Mouse (Mus musculus) neural tube, embryonic 14.5 days (tissue): ENCODE data around the gene Nat8f2. TPM values are rescaled to one million over a fixed set of nuclear protein-coding genes. Genes with fewer than 3 reads are reported as not detected.
A peak's percentile ranks its signal among the peaks of the same experiment; 100 is the strongest.
"Not testable (repeated sequence)": the region's sequence is repeated elsewhere in the genome, so short reads cannot be mapped to it uniquely, and the experiment has no call there.

Experiments
- ATAC-seq: fragments of 200-750 bp; cut with Nextera tagmentation; 2 replicates; pipeline ENCODE4 v1.8.0; 2017; ENCODE audit warnings: low read depth, mild to moderate bottlenecking, moderate TSS enrichment, moderate library complexity
- H3K27ac ChIP-seq: fragments of 300-500 bp; sonication (generic); 2 replicates; pipeline ENCODE4 v1.5.1; 2014; ENCODE audit warnings: low read depth, mild to moderate bottlenecking, control low read depth, low read length, moderate library complexity, mixed read lengths
- H3K27me3 ChIP-seq: fragments of 300-500 bp; sonication (generic); 2 replicates; pipeline ENCODE4 v1.6.1; 2014; ENCODE audit warnings: low read length; ENCODE audit not compliant: control insufficient read depth, insufficient read depth
- H3K36me3 ChIP-seq: fragments of 300-500 bp; sonication (generic); 2 replicates; pipeline ENCODE4 v1.6.1; 2014; ENCODE audit warnings: low read length, mixed read lengths; ENCODE audit not compliant: control insufficient read depth, insufficient read depth
- H3K4me1 ChIP-seq: fragments of 300-500 bp; sonication (generic); 2 replicates; pipeline ENCODE4 v1.6.1; 2014; ENCODE audit warnings: low read length; ENCODE audit not compliant: control insufficient read depth, insufficient read depth
- H3K4me2 ChIP-seq: fragments of 300-500 bp; sonication (generic); 2 replicates; pipeline ENCODE4 v1.6.1; 2014; ENCODE audit warnings: mild to moderate bottlenecking, low read depth, low read length, control low read depth
- H3K4me3 ChIP-seq: fragments of 300-500 bp; sonication (generic); 2 replicates; pipeline ENCODE4 v1.5.1; 2014; ENCODE audit warnings: low read depth, low read length, control low read depth, mixed read lengths
- H3K9ac ChIP-seq: fragments of 300-500 bp; sonication (generic); replicated peaks from 2 replicates; pipeline ENCODE4 v1.6.1; 2014; ENCODE audit warnings: low read depth, mild to moderate bottlenecking, control low read depth, low read length, mixed read lengths
- H3K9me3 ChIP-seq: fragments of 300-500 bp; sonication (generic); 2 replicates; pipeline ENCODE4 v1.6.1; 2016; ENCODE audit warnings: low read length; ENCODE audit not compliant: control insufficient read depth
- WGBS: fragments of 180-500 bp; shearing (Covaris S2); extraction: QIAGEN DNeasy Blood & Tissue Kit; methylation state at CpG from one replicate; pipeline ENCODE4 v1.1.7; 2014; 5-methylcytosine and 5-hydroxymethylcytosine counted together
- polyA plus RNA-seq: library from polyadenylated mRNA; unstranded; fragments of >200 nt; fragmentation: Nextera tagmentation; extraction: Ambion mirVana; gene quantifications from 2 replicates; pipeline ENCODE4 v1.2.1, GENCODE M21; 2014

Gene Nat8f2
- polyA plus RNA-seq, 1 experiment from 2014 or later, result not detected

- not testable (repeated sequence) for H3K9ac ChIP-seq, H3K4me2 ChIP-seq, H3K27ac ChIP-seq, H3K4me1 ChIP-seq, H3K4me3 ChIP-seq, H3K27me3 ChIP-seq, H3K9me3 ChIP-seq, ATAC-seq, H3K36me3 ChIP-seq
- WGBS, result 81% methylated on average over 1 of the region's 1 CpGs
Observed at GRCm38 (mm10) chr6:85866995-85867394, 2.0 kb downstream of the Nat8f2 start.

DNA sequence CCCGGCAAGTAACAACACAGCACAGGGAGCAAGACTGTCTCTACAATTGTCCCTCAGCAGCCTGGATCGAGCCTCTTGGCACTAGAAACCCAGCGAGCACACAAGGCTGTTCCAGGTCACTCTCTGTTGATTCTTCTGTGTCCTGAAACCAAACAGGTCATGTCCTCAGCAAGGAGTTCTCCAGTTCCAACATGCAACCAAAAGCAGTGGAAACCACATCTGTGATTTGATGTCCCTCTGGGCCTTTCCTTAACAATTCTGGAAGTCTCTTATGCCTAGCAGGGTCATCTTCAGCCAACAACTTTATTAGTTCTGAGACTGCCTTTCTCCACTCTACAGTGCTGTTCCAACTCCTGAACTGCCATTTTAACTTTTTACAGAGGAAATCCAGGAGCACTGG, 2.8 kb downstream of the Nat8f2 start:
- H3K9ac ChIP-seq, H3K36me3 ChIP-seq, H3K4me3 ChIP-seq, H3K27ac ChIP-seq, H3K4me2 ChIP-seq, H3K9me3 ChIP-seq, H3K4me1 ChIP-seq, H3K27me3 ChIP-seq, ATAC-seq: not testable (repeated sequence)
- 87% methylated on average over 3 of the region's 3 CpGs for WGBS

- not testable (repeated sequence) for H3K9ac ChIP-seq, H3K36me3 ChIP-seq, H3K4me1 ChIP-seq, H3K27ac ChIP-seq, H3K4me2 ChIP-seq, ATAC-seq, H3K27me3 ChIP-seq, H3K4me3 ChIP-seq, H3K9me3 ChIP-seq
- WGBS, result 58% methylated on average over 6 of the region's 7 CpGs
Observed at GRCm38 (mm10) chr6:85864900-85865639, 3.9 kb downstream of the Nat8f2 start.

DNA sequence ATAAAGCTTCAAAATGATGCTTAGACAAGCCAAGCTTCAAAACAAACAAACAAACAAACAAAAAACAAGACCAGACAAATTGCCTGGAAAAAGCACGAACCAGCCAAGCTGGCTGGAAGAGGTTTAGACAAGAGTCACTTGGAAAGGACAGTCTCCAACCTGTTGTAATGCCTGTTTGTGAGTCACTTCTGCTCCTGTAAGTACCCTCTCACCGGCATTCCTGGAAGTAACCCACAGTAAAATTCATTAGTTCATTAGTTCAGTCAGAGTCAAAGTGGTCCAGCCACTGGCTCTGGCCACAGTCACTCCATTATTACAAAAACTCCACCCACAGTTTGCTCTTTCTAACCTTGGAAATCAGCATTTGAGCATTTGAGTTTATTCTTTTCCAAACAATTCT, 5.1 kb downstream of the Nat8f2 start:
- H3K4me1 ChIP-seq, result no peaks in the 10 kb centered on the region
- H3K4me3 ChIP-seq, result no peak overlapping the region
- H3K36me3 ChIP-seq, result no peaks in the 10 kb centered on the region
- no peak for ATAC-seq
- H3K4me2 ChIP-seq, result no peak overlapping the region
- no peak overlapping the region for H3K27ac ChIP-seq
- WGBS, result 98% methylated on average over 2 of the region's 2 CpGs
- no peaks in the 10 kb centered on the region for H3K9me3 ChIP-seq
- no peaks in the 10 kb centered on the region for H3K27me3 ChIP-seq
- H3K9ac ChIP-seq, result no peak overlapping the region

GRCm38 (mm10) chr6:85863136-85863535, 5.8 kb downstream of the Nat8f2 start:
- no peak overlapping the region for H3K9ac ChIP-seq
- WGBS, result 90% methylated on average over 2 of the region's 2 CpGs
- no peaks in the 10 kb centered on the region for H3K36me3 ChIP-seq
- H3K4me1 ChIP-seq, result no peaks in the 10 kb centered on the region
- no peak overlapping the region for H3K27ac ChIP-seq
- no peak for ATAC-seq
- no peak overlapping the region for H3K4me3 ChIP-seq
- H3K4me2 ChIP-seq, result no peak overlapping the region
- no peaks in the 10 kb centered on the region for H3K9me3 ChIP-seq
- no peaks in the 10 kb centered on the region for H3K27me3 ChIP-seq

- 83% methylated on average over 3 of the region's 3 CpGs for WGBS
- H3K36me3 ChIP-seq, result no peaks in the 10 kb centered on the region
- no peaks in the 10 kb centered on the region for H3K9me3 ChIP-seq
- no peaks in the 10 kb centered on the region for H3K4me1 ChIP-seq
- H3K27me3 ChIP-seq, result no peaks in the 10 kb centered on the region
- no peak overlapping the region for H3K4me3 ChIP-seq
- H3K4me2 ChIP-seq, result no peak overlapping the region
- no peak for ATAC-seq
- H3K27ac ChIP-seq, result no peak overlapping the region
- H3K9ac ChIP-seq, result no peak overlapping the region
Observed at GRCm38 (mm10) chr6:85862565-85862964, 6.4 kb downstream of the Nat8f2 start.

- ATAC-seq, result no peak
- no peak overlapping the region for H3K4me2 ChIP-seq
- WGBS, result 86% methylated on average over 3 of the region's 3 CpGs
- no peak overlapping the region for H3K27ac ChIP-seq
- no peaks in the 10 kb centered on the region for H3K9me3 ChIP-seq
- H3K36me3 ChIP-seq, result no peaks in the 10 kb centered on the region
- no peak overlapping the region for H3K9ac ChIP-seq
- no peak overlapping the region for H3K4me3 ChIP-seq
- no peaks in the 10 kb centered on the region for H3K27me3 ChIP-seq
- H3K4me1 ChIP-seq, result no peaks in the 10 kb centered on the region
Observed at GRCm38 (mm10) chr6:85861247-85861646, 7.7 kb downstream of the Nat8f2 start.

GRCm38 (mm10) chr6:85856194-85856678, 12.7 kb downstream of the Nat8f2 start:
- no peaks in the 10 kb centered on the region for H3K9me3 ChIP-seq
- WGBS, result 62% methylated on average over 1 of the region's 1 CpGs
- no peak overlapping the region for H3K9ac ChIP-seq
- no peaks in the 10 kb centered on the region for H3K36me3 ChIP-seq
- no peak overlapping the region for H3K4me2 ChIP-seq
- peak; percentile 49; the same call in 1 of the 2 replicates for ATAC-seq
- no peaks in the 10 kb centered on the region for H3K27me3 ChIP-seq
- no peak overlapping the region for H3K27ac ChIP-seq
- no peak overlapping the region for H3K4me3 ChIP-seq
- H3K4me1 ChIP-seq, result no peaks in the 10 kb centered on the region

- no peak overlapping the region for H3K9ac ChIP-seq
- no peak overlapping the region for H3K4me3 ChIP-seq
- no peaks in the 10 kb centered on the region for H3K27me3 ChIP-seq
- ATAC-seq, result no peak
- H3K4me1 ChIP-seq, result no peaks in the 10 kb centered on the region
- WGBS, result 80% methylated on average over 3 of the region's 3 CpGs
- H3K27ac ChIP-seq, result no peak overlapping the region
- no peak overlapping the region for H3K4me2 ChIP-seq
- no peaks in the 10 kb centered on the region for H3K36me3 ChIP-seq
- no peaks in the 10 kb centered on the region for H3K9me3 ChIP-seq
Observed at GRCm38 (mm10) chr6:85853481-85853880, 15.5 kb downstream of the Nat8f2 start.
